Mouse (Mus musculus) midbrain, embryonic 10.5 days (tissue): ENCODE data around the gene Gm28043. TPM values are rescaled to one million over a fixed set of nuclear protein-coding genes. Genes with fewer than 3 reads are reported as not detected.

Experiments
- DNase-seq: peaks from one replicate; pipeline ENCODE4 v3.0.0-alpha.2; 2017; ENCODE audit warnings: low spot score
- H3K27ac ChIP-seq: fragments of 300-500 bp; sonication (generic); replicated peaks from 2 replicates; pipeline ENCODE4 v1.5.1; 2016; ENCODE audit warnings: mild to moderate bottlenecking
- H3K27me3 ChIP-seq: fragments of 300-500 bp; sonication (generic); 2 replicates; pipeline ENCODE4 v1.6.1; 2016; ENCODE audit warnings: low read depth, mild to moderate bottlenecking; ENCODE audit not compliant: poor library complexity, severe bottlenecking
- H3K36me3 ChIP-seq: fragments of 300-500 bp; sonication (generic); 2 replicates; pipeline ENCODE4 v1.6.1; 2016; ENCODE audit warnings: mild to moderate bottlenecking, moderate library complexity
- H3K4me1 ChIP-seq: fragments of 300-500 bp; sonication (generic); 2 replicates; pipeline ENCODE4 v1.6.1; 2016
- H3K4me3 ChIP-seq: fragments of 300-500 bp; sonication (generic); 2 replicates; pipeline ENCODE4 v1.5.1; 2016; ENCODE audit warnings: mild to moderate bottlenecking, moderate library complexity
- H3K9me3 ChIP-seq: fragments of 300-500 bp; sonication (generic); replicated peaks from 2 replicates; pipeline ENCODE4 v1.6.1; 2016; ENCODE audit warnings: mild to moderate bottlenecking
- WGBS: fragments of 180-500 bp; shearing (Covaris S2); methylation state at CpG from one replicate; pipeline ENCODE4 v1.1.7; 2016; 5-methylcytosine and 5-hydroxymethylcytosine counted together
- microRNA-seq: library from miRNA; unstranded; fragments of <30 nt; microRNA quantifications from one replicate; pipeline ENCODE4, GENCODE M21; 2017
- polyA plus RNA-seq: library from polyadenylated mRNA; unstranded; fragments of >200 nt; fragmentation: Nextera tagmentation; extraction: Ambion mirVana; gene quantifications from 2 replicates; pipeline ENCODE4 v1.2.1, GENCODE M21; 2016

Gm28043 gene
- polyA plus RNA-seq, 1 experiment from 2014 or later = 2.4 TPM

GRCm38 (mm10) chr17:29728082-29728481 is 113.4 kb downstream of the Gm28043 start:
- H3K27ac ChIP-seq = no peak overlapping the region
- no peaks in the 10 kb centered on the region for H3K9me3 ChIP-seq
- H3K27me3 ChIP-seq = no peaks in the 10 kb centered on the region
- H3K36me3 ChIP-seq = no peaks in the 10 kb centered on the region
- DNase-seq = no peak
- H3K4me1 ChIP-seq = peaks cover 30% of the 10 kb centered on the region
- H3K4me3 ChIP-seq = no peak overlapping the region
- WGBS = 49% methylated on average over 8 of the region's 8 CpGs

DNA sequence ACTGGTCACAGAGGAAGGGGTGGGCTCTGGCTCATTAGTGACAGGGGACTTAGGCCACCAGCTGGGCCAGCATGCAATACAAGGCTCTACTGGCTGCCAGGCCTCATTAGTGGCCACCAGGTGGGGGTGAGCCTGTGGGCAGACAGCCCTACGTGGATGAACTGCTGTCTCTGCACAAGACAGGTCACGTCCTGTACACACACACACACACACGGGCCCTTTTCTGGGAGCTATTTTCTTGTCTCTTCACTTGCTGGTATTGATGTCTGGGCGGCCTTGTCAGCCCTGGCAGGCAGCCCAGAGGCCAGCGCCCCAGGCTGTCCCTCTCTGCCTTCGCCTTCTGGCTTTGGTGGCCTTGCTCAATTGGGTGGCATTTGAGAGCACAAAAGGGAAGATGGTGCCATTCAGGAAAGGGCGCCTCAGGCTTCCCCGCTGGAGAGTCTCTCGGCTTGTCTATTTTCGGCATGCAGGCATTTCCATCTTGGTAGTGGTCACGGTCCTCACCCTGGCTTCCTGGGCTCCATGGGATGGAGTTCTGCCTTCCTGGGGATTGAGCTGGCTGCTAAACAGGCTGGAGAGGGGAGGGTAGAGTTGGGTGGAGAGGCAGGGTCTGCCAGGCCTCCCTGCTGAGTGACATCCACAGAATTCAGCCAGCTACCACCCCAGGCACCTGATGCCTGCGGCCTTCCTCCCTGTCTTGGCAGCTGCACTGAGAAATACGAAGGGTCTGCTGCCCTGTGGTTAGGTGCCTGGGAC is 116.0 kb downstream of the Gm28043 start:
- Histone ChIP-seq H3K4me1 (peaks cover 45% of the 10 kb centered on the region), H3K4me3 (no peak overlapping the region), H3K9me3 (no peaks in the 10 kb centered on the region), H3K27ac (peak overlapping the region; percentile 84), H3K36me3 (no peaks in the 10 kb centered on the region), H3K27me3 (no peaks in the 10 kb centered on the region)
- 55% methylated on average over 13 of the region's 13 CpGs for WGBS
- DNase-seq = no peak

DNA sequence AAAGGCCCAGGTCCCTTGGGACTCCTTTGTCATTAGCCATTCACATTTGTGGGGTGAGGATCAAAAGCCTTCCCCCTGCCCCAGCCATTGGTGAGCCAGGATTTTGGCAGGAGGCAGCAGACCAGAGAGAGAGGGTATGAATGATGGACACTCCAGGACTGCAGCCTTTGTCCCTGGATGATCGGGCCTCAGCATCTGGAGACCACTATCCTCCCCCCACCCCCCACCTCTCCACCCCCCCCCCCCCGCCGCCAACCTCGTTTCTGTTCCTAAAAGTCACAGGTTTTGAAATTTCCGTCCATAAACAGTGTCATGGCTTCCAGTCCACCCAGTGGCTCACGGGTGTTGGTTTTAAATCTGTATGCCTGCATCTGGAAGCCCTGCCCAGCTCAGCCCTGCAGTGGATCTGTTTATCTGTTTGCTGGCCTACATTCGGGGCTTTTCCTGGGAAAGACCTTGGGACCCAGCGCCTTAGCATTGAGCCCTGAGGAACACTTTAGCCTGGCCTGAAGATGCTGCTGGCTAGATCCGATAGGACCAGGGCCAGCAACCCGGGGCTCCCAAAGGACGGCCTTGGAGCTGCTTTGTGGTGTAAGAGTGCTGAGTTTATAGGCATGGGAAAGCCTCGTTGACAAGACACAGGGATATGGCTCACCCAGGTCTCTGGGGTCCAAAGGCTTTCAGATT is 116.7 kb downstream of the Gm28043 start:
- H3K36me3 ChIP-seq = no peaks in the 10 kb centered on the region
- H3K4me1 ChIP-seq = peaks cover 52% of the 10 kb centered on the region
- no peak overlapping the region for H3K4me3 ChIP-seq
- peak; percentile 29 for DNase-seq
- no peaks in the 10 kb centered on the region for H3K9me3 ChIP-seq
- WGBS = 50% methylated on average over 11 of the region's 12 CpGs
- no peaks in the 10 kb centered on the region for H3K27me3 ChIP-seq
- peak overlapping the region; percentile 84 for H3K27ac ChIP-seq

DNA sequence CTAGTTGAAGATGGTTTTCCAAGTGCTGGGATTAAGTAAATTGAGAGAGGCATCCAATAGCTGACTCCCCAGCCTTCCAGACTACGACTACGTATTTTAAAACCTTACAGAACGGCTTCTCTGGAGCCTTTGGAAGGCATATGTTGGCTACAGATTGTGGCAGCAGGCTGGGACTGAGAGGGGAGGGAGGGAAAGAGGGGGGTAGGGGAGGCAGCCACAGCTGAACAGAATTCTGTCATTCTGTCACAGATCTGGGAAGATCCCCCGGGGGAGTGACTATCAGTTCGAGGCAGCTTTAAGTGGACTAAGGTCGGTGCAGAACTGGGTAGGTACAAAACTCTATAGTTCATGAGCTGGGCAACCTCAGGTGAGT is 117.3 kb downstream of the Gm28043 start:
- no peaks in the 10 kb centered on the region for H3K27me3 ChIP-seq
- no peaks in the 10 kb centered on the region for H3K9me3 ChIP-seq
- H3K4me3 ChIP-seq = no peak overlapping the region
- H3K4me1 ChIP-seq = peaks cover 57% of the 10 kb centered on the region
- no peak for DNase-seq
- no peaks in the 10 kb centered on the region for H3K36me3 ChIP-seq
- peak overlapping the region; percentile 84 for H3K27ac ChIP-seq
- WGBS = 69% methylated on average over 6 of the region's 6 CpGs

- 81% methylated on average over 2 of the region's 2 CpGs for WGBS
- no peak overlapping the region for H3K27ac ChIP-seq
- H3K36me3 ChIP-seq = no peaks in the 10 kb centered on the region
- H3K9me3 ChIP-seq = no peaks in the 10 kb centered on the region
- H3K4me3 ChIP-seq = no peak overlapping the region
- DNase-seq = no peak
- no peaks in the 10 kb centered on the region for H3K27me3 ChIP-seq
- H3K4me1 ChIP-seq = peaks cover 57% of the 10 kb centered on the region
These were observed 117.8 kb downstream of the Gm28043 start for GRCm38 (mm10) chr17:29732522-29732921.

DNA sequence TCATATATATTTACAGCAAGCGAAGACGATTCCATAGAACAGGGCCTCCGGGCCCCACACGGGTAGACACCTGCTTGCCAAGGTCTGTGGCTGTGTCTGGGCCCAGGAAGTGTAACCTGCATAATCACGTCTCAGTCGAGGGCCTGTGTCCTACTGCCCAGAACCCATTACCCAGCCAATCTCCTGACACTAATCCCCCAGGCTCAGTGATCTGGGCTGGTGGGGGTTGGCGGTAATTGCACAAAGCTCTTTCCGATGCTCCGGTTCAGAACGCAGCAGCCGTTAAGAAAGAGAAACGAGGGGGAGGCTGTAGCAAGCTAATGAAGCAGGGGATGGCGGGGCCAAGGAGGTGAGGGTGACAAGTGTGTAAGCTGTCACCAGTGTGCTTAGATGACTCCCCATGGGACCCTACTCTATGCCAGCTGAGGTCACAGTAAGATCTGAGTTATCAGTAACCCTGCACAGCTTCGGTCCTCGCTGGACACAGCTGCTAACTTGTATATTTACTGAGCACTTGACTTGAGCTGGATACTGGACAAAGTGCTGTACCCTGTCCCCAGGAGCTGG is 121.9 kb downstream of the Gm28043 start:
- Histone ChIP-seq H3K27ac (peak overlapping the region; percentile 76), H3K4me3 (peak overlapping the region; percentile 7; the same call in 1 of the 2 replicates), H3K4me1 (peaks cover 57% of the 10 kb centered on the region), H3K27me3 (no peaks in the 10 kb centered on the region), H3K9me3 (no peaks in the 10 kb centered on the region), H3K36me3 (no peaks in the 10 kb centered on the region)
- 29% methylated on average over 15 of the region's 15 CpGs for WGBS
- DNase-seq = peak; percentile 52

GRCm38 (mm10) chr17:29737849-29738804 is 123.5 kb downstream of the Gm28043 start:
- no peaks in the 10 kb centered on the region for H3K27me3 ChIP-seq
- H3K4me1 ChIP-seq = peaks cover 43% of the 10 kb centered on the region
- H3K4me3 ChIP-seq = no peak overlapping the region
- H3K36me3 ChIP-seq = no peaks in the 10 kb centered on the region
- no peaks in the 10 kb centered on the region for H3K9me3 ChIP-seq
- peak; percentile 31 for DNase-seq
- 75% methylated on average over 22 of the region's 22 CpGs for WGBS
- peak overlapping the region; percentile 57; the same call in 1 of the 2 replicates for H3K27ac ChIP-seq

DNA sequence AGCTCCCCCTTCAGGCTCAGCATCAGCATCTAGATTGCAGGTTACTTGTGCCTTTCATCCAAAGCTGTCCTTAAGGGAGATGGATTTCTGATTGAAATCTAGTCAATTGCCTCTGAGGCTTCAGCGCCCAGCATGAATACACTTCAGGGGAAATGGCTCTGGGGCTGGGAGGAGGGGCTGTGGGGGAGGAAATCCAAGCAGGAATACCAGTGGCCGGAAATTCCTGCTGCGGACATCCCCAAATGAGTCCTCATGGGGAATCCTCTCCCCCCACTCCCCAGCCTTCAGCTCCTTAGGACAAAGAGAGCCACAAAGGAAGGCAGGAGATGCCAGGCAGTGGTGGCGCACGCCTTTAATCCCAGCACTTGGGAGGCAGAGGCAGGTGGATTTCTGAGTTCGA is 132.8 kb downstream of the Gm28043 start:
- WGBS = 68% methylated on average over 6 of the region's 6 CpGs
- H3K27me3 ChIP-seq = no peaks in the 10 kb centered on the region; the same call in 1 of the 2 replicates
- no peak for DNase-seq
- 0 out of 2 replicates have a peak overlapping the region, but pooled peaks have one; percentile 2 for H3K27ac ChIP-seq
- H3K36me3 ChIP-seq = no peaks in the 10 kb centered on the region
- no peaks in the 10 kb centered on the region for H3K9me3 ChIP-seq
- no peak overlapping the region for H3K4me3 ChIP-seq
- peaks cover 48% of the 10 kb centered on the region for H3K4me1 ChIP-seq

Small RNA genes within 50 kb of the gene (microRNA-seq; reads per million reads assigned to microRNA genes)
- gene Mir7667 = not detected

Other genes with a start within 250 kb of the Gm28043 start
- gene Pim1, start 124.1 kb upstream of the Gm28043 start, polyA plus RNA-seq = 27.2 and 33.8 TPM in 2 replicates
- not detected in 2 replicates for gene Gm17657, start 65.2 kb upstream of the Gm28043 start, polyA plus RNA-seq
- 18.8 and 19.9 TPM in 2 replicates for gene Tbc1d22b, start 65.1 kb upstream of the Gm28043 start, polyA plus RNA-seq
- 1.1 and 1.3 TPM in 2 replicates for gene Tmem217, start 62.5 kb upstream of the Gm28043 start, polyA plus RNA-seq
- gene Rnf8, start 86 bp upstream of the Gm28043 start, polyA plus RNA-seq = 113 and 116 TPM in 2 replicates
- gene Cmtr1, start 45.7 kb downstream of the Gm28043 start, polyA plus RNA-seq = 126 and 137 TPM in 2 replicates
- 15.1 and 16.2 TPM in 2 replicates for gene Ccdc167, start 102.2 kb downstream of the Gm28043 start, polyA plus RNA-seq